Mouse (Mus musculus): ENCODE data around the gene Lrp3. TPM values are rescaled to one million over a fixed set of nuclear protein-coding genes. Genes with fewer than 3 reads are reported as not detected.
"Not testable (repeated sequence)": the region's sequence is repeated elsewhere in the genome, so short reads cannot be mapped to it uniquely, and the experiment has no call there.

The Lrp3 gene
- polyA plus RNA-seq (2014; fragmentation: Nextera tagmentation; extraction: Ambion mirVana) = 27.7 and 33.0 TPM in 2 replicates

DNA sequence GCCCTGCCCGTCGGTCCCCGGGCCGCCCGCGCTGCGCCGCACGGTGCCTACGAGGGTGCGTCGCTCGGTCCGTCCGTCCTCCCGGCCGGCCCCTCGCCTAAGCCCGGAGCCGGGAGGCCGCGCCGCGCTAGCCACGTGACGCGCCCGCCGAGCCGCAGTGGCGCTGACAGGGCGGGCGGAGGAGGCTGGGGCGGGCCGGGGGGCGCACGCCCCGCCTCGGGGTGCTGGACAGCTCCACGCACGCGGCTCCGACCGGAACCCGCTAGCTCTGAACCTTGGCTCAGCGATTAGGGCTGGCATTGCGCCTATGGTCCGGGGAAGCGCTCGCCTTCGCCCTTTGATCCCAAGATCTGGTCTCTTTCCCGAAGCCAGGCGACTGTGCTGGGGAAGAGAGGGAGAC lies at the start of gene Lrp3:
TSS of gene Lrp3 (minus strand) at position 274 of the 400 bp plus-strand sequence.
- H3K27me3 ChIP-seq (ENCODE audit: control insufficient read depth, insufficient read depth, low read length) = no peaks in the 10 kb centered on the region
- H3K36me3 ChIP-seq (ENCODE audit: control insufficient read depth, insufficient read depth, low read length) = peaks cover 14% of the 10 kb centered on the region
- no peaks in the 10 kb centered on the region for H3K9me3 ChIP-seq (ENCODE audit: control insufficient read depth, low read length)
- peak within 1 kb of the TSS; percentile 86 for H3K4me3 ChIP-seq (ENCODE audit: low read depth, low read length)
- peak; percentile 92 for ATAC-seq (ENCODE audit: low read depth)
- H3K4me1 ChIP-seq (ENCODE audit: control insufficient read depth, insufficient read depth, low read length) = peaks cover 7% of the 10 kb centered on the region
- under 1% methylated on average over 52 of the region's 53 CpGs for WGBS
- peak within 1 kb of the TSS; percentile 87 for H3K27ac ChIP-seq (ENCODE audit: low read depth, low read length)
- H3K4me2 ChIP-seq (ENCODE audit: low read depth, low read length) = peak within 1 kb of the TSS; percentile 75
- H3K9ac ChIP-seq (replicated peaks; ENCODE audit: low read depth, low read length) = peak within 1 kb of the TSS; percentile 96

DNA sequence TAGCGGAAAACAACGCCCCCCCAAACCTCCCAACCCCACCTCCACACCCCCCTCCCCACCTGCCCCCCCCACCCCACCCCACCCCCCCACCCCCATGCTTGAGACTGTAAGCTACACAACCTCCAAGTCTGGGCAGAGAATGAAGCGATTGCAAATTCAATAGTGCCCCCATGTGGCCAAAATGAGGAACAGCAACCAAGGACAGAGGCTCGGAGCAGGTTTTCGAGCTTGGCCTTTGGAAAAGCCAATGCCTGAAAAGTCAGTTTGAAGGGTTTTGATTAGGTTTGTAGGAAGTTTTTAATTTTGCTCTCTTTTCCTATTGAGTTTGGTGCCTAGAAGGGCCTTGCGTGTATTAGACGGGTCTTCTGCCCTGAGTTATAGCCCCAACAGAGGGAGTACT lies 49.4 kb upstream of the Lrp3 start:
- no peak for ATAC-seq (ENCODE audit: low read depth)
- Histone ChIP-seq H3K4me2 (ENCODE audit: low read depth, low read length) (no peak overlapping the region), H3K9me3 (ENCODE audit: control insufficient read depth, low read length) (no peaks in the 10 kb centered on the region), H3K4me1 (ENCODE audit: control insufficient read depth, insufficient read depth, low read length) (no peaks in the 10 kb centered on the region), H3K4me3 (ENCODE audit: low read depth, low read length) (no peak overlapping the region), H3K27ac (ENCODE audit: low read depth, low read length) (no peak overlapping the region), H3K9ac (replicated peaks; ENCODE audit: low read depth, low read length) (no peak overlapping the region), H3K27me3 (ENCODE audit: control insufficient read depth, insufficient read depth, low read length) (no peaks in the 10 kb centered on the region), H3K36me3 (ENCODE audit: control insufficient read depth, insufficient read depth, low read length) (no peaks in the 10 kb centered on the region)
- whole genome bisulfite sequencing = 12% methylated on average over 7 of the region's 7 CpGs

DNA sequence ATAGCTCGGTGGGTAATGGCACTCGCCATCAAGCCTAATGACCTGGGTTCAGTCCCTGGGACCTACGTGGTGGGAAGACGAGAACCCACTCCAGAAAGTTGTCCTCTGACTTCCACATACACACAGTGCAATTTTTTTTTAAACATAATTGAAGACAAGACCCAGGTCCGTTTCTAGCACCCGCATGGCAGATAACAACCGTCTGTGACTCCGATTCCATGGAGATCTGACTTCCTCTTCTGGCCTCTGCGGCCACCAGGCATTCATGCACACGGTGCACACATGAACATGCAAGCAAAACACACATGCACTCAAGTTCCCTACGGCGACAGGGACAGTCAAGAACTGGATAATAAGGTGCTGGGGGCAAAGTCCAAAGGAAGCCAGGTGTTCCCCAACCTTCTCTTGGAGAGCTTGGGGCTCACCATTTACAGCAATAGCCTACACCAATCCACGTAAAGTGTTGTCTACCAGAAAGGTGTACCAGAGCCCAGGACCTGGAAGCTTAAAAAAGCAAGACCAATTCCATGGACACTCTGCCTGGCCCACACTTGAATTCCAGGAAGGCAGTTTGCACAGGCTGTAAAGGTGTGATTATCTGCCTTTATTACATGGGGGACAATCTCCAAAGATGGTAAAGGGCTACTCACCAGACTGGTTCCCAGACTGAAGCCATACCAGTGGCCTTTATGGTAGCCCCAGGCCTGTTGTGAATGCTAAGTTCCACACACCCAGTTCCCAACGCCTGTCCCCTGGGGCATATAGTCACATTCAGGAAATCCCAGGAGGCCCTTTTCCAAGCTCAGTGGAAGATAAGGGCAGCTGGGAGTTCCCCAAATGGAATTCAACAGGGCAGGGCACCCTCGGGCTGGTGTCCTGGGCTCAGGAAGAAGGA lies 48.5 kb upstream of the Lrp3 start:
- Histone ChIP-seq H3K4me1 (ENCODE audit: control insufficient read depth, insufficient read depth, low read length) (no peaks in the 10 kb centered on the region), H3K4me3 (ENCODE audit: low read depth, low read length) (no peak overlapping the region), H3K9ac (replicated peaks; ENCODE audit: low read depth, low read length) (no peak overlapping the region), H3K4me2 (ENCODE audit: low read depth, low read length) (no peak overlapping the region), H3K9me3 (ENCODE audit: control insufficient read depth, low read length) (no peaks in the 10 kb centered on the region), H3K27me3 (ENCODE audit: control insufficient read depth, insufficient read depth, low read length) (no peaks in the 10 kb centered on the region), H3K36me3 (ENCODE audit: control insufficient read depth, insufficient read depth, low read length) (no peaks in the 10 kb centered on the region), H3K27ac (ENCODE audit: low read depth, low read length) (no peak overlapping the region)
- WGBS = 84% methylated on average over 15 of the region's 15 CpGs
- no peak for ATAC-seq (ENCODE audit: low read depth)

DNA sequence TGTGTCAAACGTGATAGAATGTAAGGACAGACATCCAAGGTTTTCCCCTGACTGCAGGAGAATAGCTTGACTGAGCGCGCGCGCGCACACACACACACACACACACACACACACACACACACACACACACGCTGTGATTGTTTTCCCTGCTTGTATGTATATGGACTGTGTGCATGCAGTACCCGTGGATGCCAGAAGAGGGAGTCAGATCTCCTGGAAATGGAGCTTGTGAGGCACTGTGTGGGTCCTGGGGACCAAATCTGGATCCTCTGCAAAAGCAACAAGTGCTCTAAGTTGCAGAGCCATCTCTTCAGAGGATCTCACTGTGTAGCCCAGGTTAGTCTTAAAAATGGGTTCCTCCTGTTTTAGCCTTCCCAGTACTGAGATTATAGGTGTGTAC lies 44.1 kb upstream of the Lrp3 start:
- H3K9me3 ChIP-seq (ENCODE audit: control insufficient read depth, low read length) = no peaks in the 10 kb centered on the region
- no peak overlapping the region for H3K4me2 ChIP-seq (ENCODE audit: low read depth, low read length)
- no peak overlapping the region for H3K9ac ChIP-seq (replicated peaks; ENCODE audit: low read depth, low read length)
- no peak for ATAC-seq (ENCODE audit: low read depth)
- no peaks in the 10 kb centered on the region for H3K27me3 ChIP-seq (ENCODE audit: control insufficient read depth, insufficient read depth, low read length)
- no peaks in the 10 kb centered on the region for H3K4me1 ChIP-seq (ENCODE audit: control insufficient read depth, insufficient read depth, low read length)
- H3K36me3 ChIP-seq (ENCODE audit: control insufficient read depth, insufficient read depth, low read length) = no peaks in the 10 kb centered on the region
- no peak overlapping the region for H3K27ac ChIP-seq (ENCODE audit: low read depth, low read length)
- WGBS = 88% methylated on average over 8 of the region's 8 CpGs
- no peak overlapping the region for H3K4me3 ChIP-seq (ENCODE audit: low read depth, low read length)

DNA sequence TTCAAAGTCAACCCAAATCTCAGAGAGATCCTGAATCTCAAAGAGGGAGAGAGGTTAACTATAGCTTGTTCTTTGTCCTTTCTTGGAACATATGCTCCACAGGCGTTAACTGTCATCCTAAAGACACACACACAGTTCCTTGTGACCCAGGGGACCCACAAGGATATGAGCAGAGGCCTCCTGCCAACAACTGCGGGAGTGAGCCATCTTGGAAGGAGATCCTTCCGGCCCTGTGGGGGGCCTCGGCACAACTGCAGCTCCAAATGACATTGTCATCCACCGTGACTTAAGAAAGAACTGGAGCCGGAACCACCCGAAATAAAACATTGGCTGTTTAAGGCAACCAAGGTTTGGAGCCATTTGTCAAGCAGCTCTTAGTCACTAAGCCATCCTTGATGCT lies 43.0 kb upstream of the Lrp3 start:
- H3K36me3 ChIP-seq (ENCODE audit: control insufficient read depth, insufficient read depth, low read length) = no peaks in the 10 kb centered on the region
- H3K4me2 ChIP-seq (ENCODE audit: low read depth, low read length) = no peak overlapping the region
- H3K4me1 ChIP-seq (ENCODE audit: control insufficient read depth, insufficient read depth, low read length) = no peaks in the 10 kb centered on the region
- no peak overlapping the region for H3K4me3 ChIP-seq (ENCODE audit: low read depth, low read length)
- H3K27me3 ChIP-seq (ENCODE audit: control insufficient read depth, insufficient read depth, low read length) = no peaks in the 10 kb centered on the region
- no peak overlapping the region for H3K27ac ChIP-seq (ENCODE audit: low read depth, low read length)
- no peaks in the 10 kb centered on the region for H3K9me3 ChIP-seq (ENCODE audit: control insufficient read depth, low read length)
- ATAC-seq (ENCODE audit: low read depth) = no peak
- H3K9ac ChIP-seq (replicated peaks; ENCODE audit: low read depth, low read length) = no peak overlapping the region
- WGBS = 39% methylated on average over 7 of the region's 7 CpGs

DNA sequence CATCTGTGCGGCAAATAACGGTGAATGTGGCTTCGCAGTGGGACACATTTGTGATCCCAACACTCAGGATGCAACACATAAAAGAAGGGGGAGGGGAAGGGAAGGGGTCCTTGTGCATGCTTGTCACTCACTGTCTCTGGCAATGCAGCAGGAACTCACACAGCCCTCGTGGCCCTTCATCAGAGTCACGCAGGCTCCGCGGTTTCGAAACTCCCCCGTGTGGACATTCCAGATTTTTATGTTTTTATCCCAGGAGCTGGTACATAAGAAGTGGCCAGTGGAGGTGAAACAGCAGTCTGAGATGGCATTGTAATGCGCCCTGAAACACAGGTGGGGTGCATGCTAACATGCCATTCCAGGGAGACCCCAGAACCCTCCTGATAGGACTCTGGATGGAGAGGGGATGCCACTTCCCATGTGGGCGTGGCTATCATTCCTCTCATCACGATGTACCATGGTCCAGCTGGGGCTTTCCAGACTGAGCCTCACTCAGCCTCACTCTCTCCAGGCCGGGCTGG lies 36.8 kb upstream of the Lrp3 start:
- ATAC-seq (ENCODE audit: low read depth) = peak; percentile 83
- H3K4me2 ChIP-seq (ENCODE audit: low read depth, low read length) = peak overlapping the region; percentile 37
- H3K4me1 ChIP-seq (ENCODE audit: control insufficient read depth, insufficient read depth, low read length) = no peaks in the 10 kb centered on the region
- H3K27ac ChIP-seq (ENCODE audit: low read depth, low read length) = no peak overlapping the region
- no peaks in the 10 kb centered on the region for H3K9me3 ChIP-seq (ENCODE audit: control insufficient read depth, low read length)
- no peaks in the 10 kb centered on the region for H3K27me3 ChIP-seq (ENCODE audit: control insufficient read depth, insufficient read depth, low read length)
- 0 out of 2 replicates have a peak overlapping the region, but pooled peaks have one; percentile 12 for H3K4me3 ChIP-seq (ENCODE audit: low read depth, low read length)
- 9% methylated on average over 12 of the region's 13 CpGs for WGBS
- H3K9ac ChIP-seq (replicated peaks; ENCODE audit: low read depth, low read length) = no peak overlapping the region
- H3K36me3 ChIP-seq (ENCODE audit: control insufficient read depth, insufficient read depth, low read length) = no peaks in the 10 kb centered on the region

DNA sequence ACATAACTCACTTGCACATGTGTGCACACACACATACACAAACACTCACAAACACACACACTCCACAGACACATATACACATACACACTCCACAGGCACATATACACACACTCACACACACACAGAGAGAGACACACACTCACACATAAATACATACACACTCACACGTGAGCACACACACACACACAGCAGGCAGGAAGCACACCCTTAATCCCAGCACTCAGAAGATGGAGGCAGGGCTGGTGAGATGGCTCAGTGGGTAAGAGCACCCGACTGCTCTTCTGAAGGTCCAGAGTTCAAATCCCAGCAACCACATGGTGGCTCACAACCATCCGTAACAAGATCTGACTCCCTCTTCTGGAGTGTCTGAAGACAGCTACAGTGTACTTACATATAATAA lies 22.6 kb upstream of the Lrp3 start:
- not testable (repeated sequence) for H3K9me3 ChIP-seq (ENCODE audit: control insufficient read depth, low read length); H3K36me3 ChIP-seq (ENCODE audit: control insufficient read depth, insufficient read depth, low read length); ATAC-seq (ENCODE audit: low read depth); H3K4me3 ChIP-seq (ENCODE audit: low read depth, low read length); H3K4me2 ChIP-seq (ENCODE audit: low read depth, low read length); H3K27me3 ChIP-seq (ENCODE audit: control insufficient read depth, insufficient read depth, low read length); H3K9ac ChIP-seq (replicated peaks; ENCODE audit: low read depth, low read length); H3K4me1 ChIP-seq (ENCODE audit: control insufficient read depth, insufficient read depth, low read length); H3K27ac ChIP-seq (ENCODE audit: low read depth, low read length)
- 88% methylated on average over 2 of the region's 3 CpGs for WGBS

DNA sequence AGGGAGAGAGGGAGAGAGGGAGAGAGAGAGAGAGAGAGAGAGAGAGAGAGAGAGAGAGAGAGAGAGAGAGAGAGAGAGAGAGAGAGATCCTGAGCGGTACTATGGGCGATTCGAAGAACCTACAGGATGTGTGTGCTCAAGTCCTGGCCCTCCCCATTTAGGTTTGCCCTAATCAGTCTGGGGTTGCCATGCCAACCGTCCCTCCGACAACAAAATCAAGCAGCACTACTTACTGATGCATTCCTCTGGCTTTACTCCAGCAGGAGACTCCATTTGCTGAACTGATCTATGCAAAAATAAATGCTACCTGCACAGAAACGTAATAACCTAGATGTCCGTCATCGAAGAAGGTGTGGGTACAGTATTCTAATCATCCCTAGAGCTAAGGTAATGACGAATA lies 20.0 kb upstream of the Lrp3 start:
- H3K9ac ChIP-seq (replicated peaks; ENCODE audit: low read depth, low read length) = peak overlapping the region; percentile 41
- 17% methylated on average over 9 of the region's 9 CpGs for WGBS
- no peaks in the 10 kb centered on the region for H3K36me3 ChIP-seq (ENCODE audit: control insufficient read depth, insufficient read depth, low read length)
- H3K4me1 ChIP-seq (ENCODE audit: control insufficient read depth, insufficient read depth, low read length) = peaks cover 9% of the 10 kb centered on the region; the same call in 1 of the 2 replicates
- H3K4me2 ChIP-seq (ENCODE audit: low read depth, low read length) = peak overlapping the region; percentile 60
- peak overlapping the region; percentile 71 for H3K27ac ChIP-seq (ENCODE audit: low read depth, low read length)
- peak; percentile 78 for ATAC-seq (ENCODE audit: low read depth)
- H3K27me3 ChIP-seq (ENCODE audit: control insufficient read depth, insufficient read depth, low read length) = no peaks in the 10 kb centered on the region
- H3K4me3 ChIP-seq (ENCODE audit: low read depth, low read length) = peak overlapping the region; percentile 34
- no peaks in the 10 kb centered on the region for H3K9me3 ChIP-seq (ENCODE audit: control insufficient read depth, low read length)
